ENCODE assay signal across 19 mouse cellular contexts in the genomic region with DNA sequence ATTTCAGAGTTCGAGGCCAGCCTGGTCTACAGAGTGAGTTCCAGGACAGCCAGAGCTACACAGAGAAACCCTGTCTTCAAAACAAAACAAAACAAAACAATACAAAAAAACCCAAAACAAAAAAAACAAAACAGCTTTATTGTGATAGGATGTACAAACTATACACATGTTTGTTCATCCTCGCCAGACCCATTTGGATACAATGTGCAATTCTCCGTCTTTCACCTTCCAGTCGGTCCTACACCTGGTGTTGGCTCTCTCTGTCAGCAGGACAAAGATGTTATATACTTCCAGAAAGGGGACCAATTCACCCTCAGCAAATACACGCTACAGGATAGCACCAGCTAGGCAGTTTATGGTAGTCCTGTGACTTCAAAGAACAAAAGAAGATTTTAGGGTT.
DNase-seq lines count a peak whose midpoint lies in the region; ATAC-seq lines count a peak whose summit lies in the region.
"Had no signal": no experiment of that assay in that cellular context is flagged by ENCODE, and none has a peak within 500 bp of the region (broad histone marks: within the 10 kb centered on the region; RNA-seq: fewer than 3 reads in every experiment).

No protein-coding gene starts in this region.

- DNase-seq in heart, adult 11 months = peak; percentile 57
- DNase-seq in heart, adult 18-20 months = no peak
- DNase-seq in midbrain, embryonic 11.5 days (ENCODE audit: low spot score, missing footprints) = peak; percentile 80
- DNase-seq: adrenal gland, adult 2 months; adrenal gland, adult 8-10 months; adrenal gland, postnatal 10 days; adrenal gland, postnatal 14 days; adrenal gland, postnatal 25 days; adrenal gland, postnatal 36 days; B cell, adult 2 months; cerebellum, adult 11 months; cerebellum, adult 11-12 months; cerebellum, adult 18-20 months had no signal

- no peaks in the 10 kb centered on the region for H3K4me1 ChIP-seq in midbrain, embryonic 11.5 days (ENCODE audit: control insufficient read depth, insufficient read depth, low read length)
- no peaks in the 10 kb centered on the region for H3K4me1 ChIP-seq in midbrain, embryonic 13.5 days (replicated peaks)

- no peak overlapping the region for H3K27ac ChIP-seq in midbrain, embryonic 11.5 days (ENCODE audit: low read depth, low read length)
- no peak overlapping the region for H3K27ac ChIP-seq in midbrain, embryonic 13.5 days

- ATAC-seq in midbrain, embryonic 11.5 days (ENCODE audit: low FRiP score) = no peak
- ATAC-seq in midbrain, embryonic 13.5 days = no peak
- ATAC-seq: activated CD4-positive, CD25-positive, alpha-beta regulatory T cell, adult 4 months; CD4-positive, CD25-positive, alpha-beta regulatory T cell, adult 4 months; Patski had no signal

- no peak overlapping the region for H3K9ac ChIP-seq in midbrain, embryonic 11.5 days (ENCODE audit: low read length)
- H3K9ac ChIP-seq in midbrain, embryonic 13.5 days (replicated peaks) = no peak overlapping the region

- no peaks in the 10 kb centered on the region for H3K9me3 ChIP-seq in midbrain, embryonic 11.5 days (ENCODE audit: control insufficient read depth, low read length)
- no peaks in the 10 kb centered on the region for H3K9me3 ChIP-seq in midbrain, embryonic 13.5 days
- H3K9me3 ChIP-seq: G1E had no signal

- 92% methylated on average over 5 of the region's 5 CpGs for WGBS in midbrain, embryonic 11.5 days
- 92% methylated on average over 5 of the region's 5 CpGs for WGBS in midbrain, embryonic 13.5 days

- no peak overlapping the region for H3K4me3 ChIP-seq in midbrain, embryonic 11.5 days (ENCODE audit: low read depth, low read length)
- H3K4me3 ChIP-seq in midbrain, embryonic 13.5 days (replicated peaks) = no peak overlapping the region

- H3K27me3 ChIP-seq in midbrain, embryonic 11.5 days (ENCODE audit: control insufficient read depth, insufficient read depth, low read length) = no peaks in the 10 kb centered on the region
- no peaks in the 10 kb centered on the region; the same call in 1 of the 2 replicates for H3K27me3 ChIP-seq in midbrain, embryonic 13.5 days
- H3K27me3 ChIP-seq: CH12.LX, Patski had no signal

- H3K4me2 ChIP-seq in midbrain, embryonic 11.5 days = no peak overlapping the region
- no peak overlapping the region for H3K4me2 ChIP-seq in midbrain, embryonic 13.5 days (replicated peaks)

- H3K36me3 ChIP-seq in midbrain, embryonic 11.5 days (ENCODE audit: control insufficient read depth, insufficient read depth, low read length) = no peaks in the 10 kb centered on the region
- no peaks in the 10 kb centered on the region for H3K36me3 ChIP-seq in midbrain, embryonic 13.5 days
- H3K36me3 ChIP-seq: G1E had no signal

Comparison
In these comparisons a context has a peak if more than half of its experiments do, and no peak if none do; other contexts are left out.
1. DNase-seq: peak in heart, adult 11 months (single experiment) and midbrain, embryonic 11.5 days (single experiment); none in heart, adult 18-20 months (0 of 2).